Mouse (Mus musculus) midbrain, postnatal 0 days (tissue): ENCODE results near the gene Cdc14a. TPM values are rescaled to one million over a fixed set of nuclear protein-coding genes. Genes with fewer than 3 reads are reported as not detected.

Experiments
- ATAC-seq: fragments of 200-750 bp; cut with Nextera tagmentation; 2 replicates; pipeline ENCODE4 v1.8.0; 2017; ENCODE audit warnings: moderate number of reproducible peaks, mild to moderate bottlenecking, moderate TSS enrichment, moderate library complexity; ENCODE audit not compliant: low FRiP score
- DNase-seq: peaks from one replicate; pipeline ENCODE4 v3.0.0-alpha.2; 2015; ENCODE audit warnings: low spot score
- H3K27ac ChIP-seq: fragments of 300-500 bp; sonication (generic); 2 replicates; pipeline ENCODE4 v1.5.1; 2014; ENCODE audit warnings: low read depth, mild to moderate bottlenecking, low read length, mixed read lengths
- H3K27me3 ChIP-seq: fragments of 300-500 bp; sonication (generic); 2 replicates; pipeline ENCODE4 v1.6.1; 2014; ENCODE audit warnings: low read length, control low read depth, mixed read lengths; ENCODE audit not compliant: insufficient read depth
- H3K36me3 ChIP-seq: fragments of 300-500 bp; sonication (generic); 2 replicates; pipeline ENCODE4 v1.6.1; 2014; ENCODE audit warnings: low read length, control low read depth, mixed read lengths; ENCODE audit not compliant: insufficient read depth
- H3K4me1 ChIP-seq: fragments of 300-500 bp; sonication (generic); 2 replicates; pipeline ENCODE4 v1.6.1; 2014; ENCODE audit warnings: mild to moderate bottlenecking, control low read depth, antibody characterized with exemption, low read length, mixed read lengths; ENCODE audit not compliant: insufficient read depth
- H3K4me2 ChIP-seq: fragments of 300-500 bp; sonication (generic); 2 replicates; pipeline ENCODE4 v1.6.1; 2014; ENCODE audit warnings: low read depth, mild to moderate bottlenecking, low read length, mixed read lengths; ENCODE audit not compliant: poor library complexity, severe bottlenecking
- H3K4me3 ChIP-seq: fragments of 300-500 bp; sonication (generic); 2 replicates; pipeline ENCODE4 v1.5.1; 2014; ENCODE audit warnings: low read depth, mild to moderate bottlenecking, low read length, moderate library complexity
- H3K9ac ChIP-seq: fragments of 300-500 bp; sonication (generic); replicated peaks from 2 replicates; pipeline ENCODE4 v1.6.1; 2014; ENCODE audit warnings: mild to moderate bottlenecking, low read length, moderate library complexity, mixed read lengths; ENCODE audit not compliant: poor library complexity, severe bottlenecking
- H3K9me3 ChIP-seq: fragments of 300-500 bp; sonication (generic); 2 replicates; pipeline ENCODE4 v1.6.1; 2016; ENCODE audit warnings: low read length, control low read depth
- CTCF ChIP-seq: IDR thresholded peaks from 2 replicates; pipeline ENCODE4 v1.5.1; 2016; ENCODE audit warnings: antibody characterized with exemption, mild to moderate bottlenecking
- WGBS: fragments of 180-500 bp; shearing (Covaris S2); extraction: QIAGEN DNeasy Blood & Tissue Kit; methylation state at CpG from one replicate; pipeline ENCODE4 v1.1.7; 2014; 5-methylcytosine and 5-hydroxymethylcytosine counted together
- polyA plus RNA-seq: library from polyadenylated mRNA; unstranded; fragments of >200 nt; fragmentation: Nextera tagmentation; extraction: Ambion mirVana; gene quantifications from 2 replicates; pipeline ENCODE4 v1.2.1, GENCODE M21; 2015
- total RNA-seq: library from RNA; depleted of rRNA; stranded (reverse); fragments of >200 nt; gene quantifications from 2 replicates; pipeline ENCODE4 v1.2.3, GENCODE M21; 2014

The Cdc14a gene
- total and polyA plus RNA-seq, 2 experiments from 2014 or later = 2.2 to 3.1 TPM

GRCm38 (mm10) chr3:116277146-116277545 lies 146.7 kb downstream of the Cdc14a start:
- no peaks in the 10 kb centered on the region for H3K27me3 ChIP-seq
- no peak overlapping the region for H3K9ac ChIP-seq
- no peaks in the 10 kb centered on the region for H3K4me1 ChIP-seq
- no peaks in the 10 kb centered on the region for H3K36me3 ChIP-seq
- H3K4me3 ChIP-seq = no peak overlapping the region
- H3K9me3 ChIP-seq = no peaks in the 10 kb centered on the region
- H3K4me2 ChIP-seq = no peak overlapping the region
- no peak for DNase-seq
- TF ChIP-seq CTCF = no peak
- 82% methylated on average over 8 of the region's 8 CpGs for WGBS
- ATAC-seq = no peak
- H3K27ac ChIP-seq = no peak overlapping the region

DNA sequence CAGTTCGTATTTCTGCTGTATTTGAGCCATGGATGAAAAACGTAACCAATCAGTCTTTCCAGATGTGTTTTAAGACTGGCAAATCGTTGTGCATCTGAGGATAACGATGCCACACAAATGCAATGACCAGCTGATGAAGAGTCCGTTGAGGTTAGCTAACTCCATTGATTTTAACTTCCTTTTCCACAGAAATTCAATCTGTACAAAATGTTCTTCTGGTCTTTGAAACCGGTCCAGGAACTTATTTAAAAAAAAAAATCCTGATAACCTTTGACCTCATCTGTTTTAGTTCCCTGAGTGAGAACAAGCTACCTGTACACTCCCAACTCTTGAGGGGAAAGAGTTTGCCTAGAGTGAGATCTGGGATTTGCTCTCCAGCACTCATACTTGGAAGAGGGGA lies 152.2 kb downstream of the Cdc14a start:
- Histone ChIP-seq H3K4me2 (no peak overlapping the region), H3K9ac (no peak overlapping the region), H3K36me3 (no peaks in the 10 kb centered on the region), H3K27me3 (no peaks in the 10 kb centered on the region), H3K4me1 (no peaks in the 10 kb centered on the region), H3K27ac (no peak overlapping the region), H3K9me3 (no peaks in the 10 kb centered on the region), H3K4me3 (no peak overlapping the region)
- TF ChIP-seq CTCF = no peak
- no peak for ATAC-seq
- DNase-seq = no peak
- WGBS = 96% methylated on average over 6 of the region's 6 CpGs

- H3K9ac ChIP-seq = no peak overlapping the region
- WGBS = 96% methylated on average over 2 of the region's 2 CpGs
- DNase-seq = no peak
- H3K4me2 ChIP-seq = no peak overlapping the region
- H3K27me3 ChIP-seq = no peaks in the 10 kb centered on the region
- H3K9me3 ChIP-seq = no peaks in the 10 kb centered on the region
- TF ChIP-seq CTCF = no peak
- H3K4me1 ChIP-seq = no peaks in the 10 kb centered on the region
- ATAC-seq = peak; percentile 41; the same call in 1 of the 2 replicates
- no peak overlapping the region for H3K27ac ChIP-seq
- no peak overlapping the region for H3K4me3 ChIP-seq
- H3K36me3 ChIP-seq = no peaks in the 10 kb centered on the region
Observed at GRCm38 (mm10) chr3:116267036-116267654, 156.7 kb downstream of the Cdc14a start.

DNA sequence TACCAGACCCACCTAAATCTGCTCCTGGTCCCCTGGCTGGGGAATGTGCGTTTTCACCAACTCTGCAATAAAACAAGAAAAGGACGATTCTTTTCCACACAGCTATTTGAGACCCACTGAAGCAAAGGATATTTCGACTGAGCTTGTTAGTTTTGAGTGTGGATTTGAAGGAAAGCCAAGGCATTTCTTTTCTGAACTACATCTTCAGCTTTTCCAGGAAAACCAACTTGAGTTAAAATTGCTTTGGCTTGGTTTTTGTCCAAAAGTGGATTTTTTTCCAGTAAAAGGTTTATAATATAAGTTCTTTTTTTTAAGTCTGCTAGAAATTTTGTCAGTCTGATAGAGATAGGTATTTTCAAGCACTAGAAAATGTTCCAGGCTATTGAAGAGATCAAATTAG lies 157.5 kb downstream of the Cdc14a start:
- no peak for TF ChIP-seq CTCF
- Histone ChIP-seq H3K9ac (no peak overlapping the region), H3K27me3 (no peaks in the 10 kb centered on the region), H3K4me3 (no peak overlapping the region), H3K27ac (no peak overlapping the region), H3K4me1 (no peaks in the 10 kb centered on the region), H3K9me3 (no peaks in the 10 kb centered on the region), H3K36me3 (no peaks in the 10 kb centered on the region), H3K4me2 (no peak overlapping the region)
- WGBS = 76% methylated on average over 3 of the region's 3 CpGs
- DNase-seq = no peak
- ATAC-seq = no peak

GRCm38 (mm10) chr3:116263977-116264376 lies 159.9 kb downstream of the Cdc14a start:
- H3K4me2 ChIP-seq = no peak overlapping the region
- no peaks in the 10 kb centered on the region for H3K36me3 ChIP-seq
- no peak for ATAC-seq
- no peak for DNase-seq
- H3K4me3 ChIP-seq = no peak overlapping the region
- no peak overlapping the region for H3K9ac ChIP-seq
- H3K27me3 ChIP-seq = no peaks in the 10 kb centered on the region
- no peak overlapping the region for H3K27ac ChIP-seq
- TF ChIP-seq CTCF = no peak
- WGBS = 74% methylated on average over 1 of the region's 1 CpGs
- H3K4me1 ChIP-seq = no peaks in the 10 kb centered on the region
- no peaks in the 10 kb centered on the region for H3K9me3 ChIP-seq

GRCm38 (mm10) chr3:116263061-116263460 lies 160.8 kb downstream of the Cdc14a start:
- ATAC-seq = no peak

More at GRCm38 (mm10) chr3:116263061-116263460, 160.8 kb downstream of the Cdc14a start:
- no peaks in the 10 kb centered on the region for H3K27me3 ChIP-seq
- no peak for DNase-seq
- H3K9ac ChIP-seq = no peak overlapping the region
- no peaks in the 10 kb centered on the region for H3K9me3 ChIP-seq
- no peak overlapping the region for H3K4me2 ChIP-seq
- no peaks in the 10 kb centered on the region for H3K4me1 ChIP-seq
- no peaks in the 10 kb centered on the region for H3K36me3 ChIP-seq
- no peak overlapping the region for H3K27ac ChIP-seq
- H3K4me3 ChIP-seq = no peak overlapping the region
- TF ChIP-seq CTCF = no peak
- 94% methylated on average over 5 of the region's 5 CpGs for WGBS
